In the genomic region with DNA sequence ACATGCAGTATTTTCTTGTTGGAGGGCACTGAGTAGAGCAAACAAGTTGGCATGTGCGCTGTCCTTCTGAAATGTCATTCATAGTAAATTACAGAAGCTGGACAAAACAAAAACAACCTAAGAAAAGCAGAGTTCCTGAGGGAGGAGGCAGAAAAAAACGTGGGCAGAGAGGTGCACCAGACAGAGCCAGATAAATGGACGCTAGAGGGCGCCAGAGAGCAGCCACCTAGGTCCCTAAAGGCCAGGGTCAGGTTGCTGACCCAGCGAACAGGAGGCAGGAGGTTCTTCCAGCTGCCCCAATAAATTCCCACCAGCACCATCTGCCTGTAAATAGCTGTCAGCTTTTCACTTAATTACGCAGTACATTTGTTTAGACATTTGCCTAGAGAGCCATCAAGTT, we compare ENCODE assay signal across 8 mouse cellular contexts.
DNase-seq lines count a peak whose midpoint lies in the region; ATAC-seq lines count a peak whose summit lies in the region.

No protein-coding gene starts in this region.

- no peaks in the 10 kb centered on the region for H3K9me3 ChIP-seq in kidney, embryonic 15.5 days (replicated peaks)

- no peak overlapping the region for H3K9ac ChIP-seq in kidney, embryonic 15.5 days

- no peaks in the 10 kb centered on the region for H3K4me1 ChIP-seq in kidney, embryonic 15.5 days

- WGBS in kidney, embryonic 15.5 days, result 21% methylated on average over 6 of the region's 6 CpGs

- peak; percentile 48 for DNase-seq in kidney, adult 18-20 months
- DNase-seq in 416B (ENCODE audit: low read depth) (peak; percentile 18), ES-CJ7 (ENCODE audit: low read depth, low spot score) (peak; percentile 74)
- DNase-seq in cerebellum, adult 9-10 months, result peak; percentile 12
- peak; percentile 24 for DNase-seq in kidney, postnatal 14 days
- DNase-seq in retina, embryonic 14.5 days (ENCODE audit: low spot score), result peak; percentile 73

- H3K36me3 ChIP-seq in kidney, embryonic 15.5 days, result no peaks in the 10 kb centered on the region

- no peak for ATAC-seq in kidney, embryonic 15.5 days (replicated peaks; ENCODE audit: low FRiP score)
- ATAC-seq in activated CD4-positive, CD25-positive, alpha-beta regulatory T cell, adult 4 months, result no peak

- no peak overlapping the region for H3K4me3 ChIP-seq in kidney, embryonic 15.5 days (replicated peaks)

- no peak overlapping the region for H3K4me2 ChIP-seq in kidney, embryonic 15.5 days

- H3K27ac ChIP-seq in kidney, embryonic 15.5 days, result no peak overlapping the region

- H3K27me3 ChIP-seq in kidney, embryonic 15.5 days, result no peaks in the 10 kb centered on the region

Comparison
In these comparisons a context has a peak if more than half of its experiments do, and no peak if none do; other contexts are left out.
1. DNase-seq: peak in every context shown above with its lines; median percentile 74 in ES-CJ7; 73 in retina, embryonic 14.5 days; 48 in kidney, adult 18-20 months; 24 in kidney, postnatal 14 days; 18 in 416B; 12 in cerebellum, adult 9-10 months.